Mouse (Mus musculus) spleen, embryonic (tissue): ENCODE data around the gene Gcc2.
"Not testable (repeated sequence)": the region's sequence is repeated elsewhere in the genome, so short reads cannot be mapped to it uniquely, and the experiment has no call there.

Experiments
- CTCF ChIA-PET: fragments of 350-600 bp; sonication (Branson Sonifier 250); formaldehyde crosslinking; loops from one replicate; lab custom pipeline; 2022; lab: Charles Lee

The Gcc2 gene

DNA sequence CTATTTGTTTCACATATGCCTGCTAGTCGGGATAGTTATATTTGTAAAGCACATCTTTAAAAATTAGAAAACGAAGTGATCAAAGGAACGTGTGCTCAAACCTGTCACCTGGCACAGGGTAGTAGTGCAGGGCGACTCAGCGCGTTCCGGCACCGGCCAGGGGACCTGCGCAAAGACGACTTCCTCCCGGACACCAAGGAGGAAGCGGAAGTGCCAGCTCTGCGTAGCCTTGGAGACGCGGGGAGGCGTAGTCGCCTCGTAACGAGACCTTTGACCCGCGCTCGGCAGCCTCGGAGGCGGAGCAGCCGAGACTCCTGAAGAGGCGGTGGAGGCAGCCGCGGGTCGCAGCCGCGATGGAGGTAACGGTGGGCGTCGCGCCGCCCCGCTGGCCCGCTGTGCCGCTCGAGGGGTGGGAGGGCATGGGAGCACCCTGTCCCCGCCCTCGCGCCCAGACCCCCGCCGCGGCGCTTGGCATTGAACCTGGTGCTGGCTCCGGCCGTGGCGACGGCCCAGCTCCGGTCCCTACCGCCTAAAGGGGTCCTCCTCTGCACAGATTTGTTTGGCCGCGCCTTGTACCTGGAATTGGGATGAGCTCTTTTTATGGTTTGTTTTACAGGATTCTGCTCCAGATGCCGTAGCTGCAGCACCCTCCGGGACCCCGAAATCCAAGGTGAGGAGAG lies at the start of gene Gcc2:
Gene Gcc2 (plus strand): TSS at position 285 of the 680 bp plus-strand sequence.
- CTCF ChIA-PET, result interaction anchor here (0.5 kb wide), 1 partner anchor 35 kb away, joined by 3 read pairs; no protein-coding TSS in a partner anchor

DNA sequence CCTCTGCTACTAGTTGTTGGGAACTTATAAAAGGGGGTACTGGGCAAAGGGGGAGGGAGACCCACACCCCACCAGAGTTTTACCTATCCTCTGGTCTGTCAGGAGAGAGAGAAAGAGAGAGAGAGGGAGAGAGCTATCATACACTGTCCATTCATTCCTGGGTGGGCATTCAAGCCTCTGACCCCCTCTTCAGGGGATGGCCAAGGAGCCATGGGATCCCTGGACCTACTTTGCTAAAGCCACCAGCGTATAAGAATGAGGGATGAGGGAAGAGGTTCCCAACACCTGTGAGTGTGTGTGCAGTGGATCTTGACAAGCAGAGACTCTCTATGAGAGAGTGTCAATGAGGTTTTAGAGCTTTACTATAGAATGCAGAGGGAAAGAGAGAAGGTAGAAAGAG lies 49.3 kb upstream of the Gcc2 start:
- CTCF ChIA-PET, result no interaction called here

DNA sequence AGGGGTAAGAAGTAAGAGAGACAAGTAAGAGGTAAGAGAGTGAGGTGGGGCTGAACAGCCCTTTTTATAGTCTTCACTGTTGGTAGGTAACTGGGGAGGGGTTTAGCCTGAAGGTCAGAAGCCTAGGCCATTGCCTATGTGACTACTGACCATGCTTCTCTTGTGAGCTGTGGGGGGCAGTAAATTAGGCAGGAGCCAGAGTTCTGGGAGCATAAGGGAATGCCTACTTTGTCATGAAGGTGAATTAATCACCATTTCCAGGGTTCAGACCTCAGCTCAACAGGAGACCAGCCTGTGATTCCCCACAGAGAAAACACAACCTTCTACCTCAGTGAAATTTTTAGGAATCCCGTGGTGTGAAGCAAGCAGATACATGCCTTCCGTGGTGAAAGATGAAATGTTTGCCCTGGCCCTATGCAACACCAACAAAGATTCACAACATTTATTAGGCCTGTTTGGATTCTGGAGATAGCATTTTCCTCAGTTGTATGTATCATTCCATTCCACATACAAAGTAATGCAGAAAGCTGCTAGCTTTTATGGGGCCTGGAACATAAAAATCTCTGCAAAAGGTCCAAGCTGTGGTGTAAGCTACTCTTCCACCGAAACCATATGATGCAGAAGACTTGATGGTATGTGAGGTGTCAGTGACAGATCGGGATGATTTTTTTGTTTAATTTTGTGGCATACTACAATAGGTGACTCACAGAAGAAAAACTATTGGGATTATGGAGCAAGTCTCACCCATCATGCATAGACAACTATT lies 48.5 kb upstream of the Gcc2 start:
- CTCF ChIA-PET, result no interaction called here

DNA sequence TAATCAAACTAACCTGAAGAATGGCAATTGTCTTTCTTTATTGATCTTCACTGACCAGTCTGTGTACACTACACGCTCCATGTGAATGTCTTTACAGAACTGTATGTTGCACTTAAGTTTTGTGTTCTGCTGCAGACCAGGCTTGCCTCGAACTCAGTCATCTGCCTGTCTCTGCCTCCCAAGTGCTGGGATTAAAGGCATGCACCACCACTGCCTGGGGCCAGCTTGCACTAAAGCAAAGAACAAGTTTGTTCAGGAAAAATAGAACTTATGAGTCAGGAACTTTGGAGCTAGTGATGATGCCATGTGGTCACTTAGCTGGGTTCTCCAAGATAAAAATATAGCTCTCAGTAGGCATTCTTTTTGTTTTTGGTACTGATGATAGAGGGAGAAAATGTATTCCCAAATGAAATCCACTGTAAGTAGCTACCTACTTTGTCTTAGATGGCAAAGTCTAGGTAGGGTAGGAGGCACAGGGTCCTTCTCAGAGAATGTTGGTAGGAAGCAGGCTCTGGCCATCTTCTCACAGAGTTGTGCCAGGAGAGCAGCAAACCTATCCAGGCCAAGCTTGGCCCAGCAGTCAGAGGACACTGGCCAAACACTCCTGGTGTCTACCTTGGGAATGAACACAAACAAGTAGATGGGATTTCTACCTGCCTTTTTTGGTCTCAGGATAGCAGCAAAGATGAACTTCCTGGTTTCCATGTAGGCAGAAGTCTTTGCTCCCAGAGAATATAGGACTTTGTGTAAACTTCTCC lies 45.4 kb upstream of the Gcc2 start:
- CTCF ChIA-PET, result no interaction called here

DNA sequence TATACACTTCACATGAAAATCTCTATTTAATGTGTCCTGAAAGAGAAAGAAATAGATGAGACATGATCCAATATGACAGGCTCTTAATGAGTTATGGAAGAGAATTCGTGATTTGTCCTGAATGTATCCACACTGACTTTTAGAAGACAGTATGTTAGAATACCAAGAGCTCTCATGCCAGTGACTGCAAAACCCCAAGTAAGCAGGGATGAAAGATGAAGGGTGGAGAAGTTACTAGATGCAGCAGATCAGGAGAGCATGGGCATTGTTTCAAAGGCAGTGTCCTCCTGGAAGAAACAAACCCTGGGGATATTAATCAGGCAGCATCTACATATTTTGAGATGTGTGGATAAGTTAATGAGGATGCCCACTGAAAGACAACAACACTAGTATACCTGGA lies 44.8 kb upstream of the Gcc2 start:
- CTCF ChIA-PET, result no interaction called here

DNA sequence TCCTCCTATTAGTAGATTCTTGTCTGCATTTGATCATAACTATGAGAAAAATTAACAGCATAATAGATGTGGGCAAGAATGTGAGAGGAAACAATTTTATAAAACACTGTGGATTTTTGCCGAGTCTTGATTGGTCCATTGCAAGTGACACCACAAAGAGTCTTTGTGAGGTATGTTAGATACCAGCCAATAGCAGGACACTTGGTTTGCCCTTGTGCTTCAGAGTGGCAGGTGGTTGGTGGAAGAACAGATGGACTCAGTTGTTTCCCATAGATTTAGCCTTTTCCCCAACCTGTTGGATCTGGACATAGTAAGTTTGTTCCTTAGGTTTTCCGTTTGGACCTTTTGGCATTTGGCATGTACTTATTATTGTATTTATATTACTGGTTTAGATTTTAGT lies 44.1 kb upstream of the Gcc2 start:
- CTCF ChIA-PET, result no interaction called here

DNA sequence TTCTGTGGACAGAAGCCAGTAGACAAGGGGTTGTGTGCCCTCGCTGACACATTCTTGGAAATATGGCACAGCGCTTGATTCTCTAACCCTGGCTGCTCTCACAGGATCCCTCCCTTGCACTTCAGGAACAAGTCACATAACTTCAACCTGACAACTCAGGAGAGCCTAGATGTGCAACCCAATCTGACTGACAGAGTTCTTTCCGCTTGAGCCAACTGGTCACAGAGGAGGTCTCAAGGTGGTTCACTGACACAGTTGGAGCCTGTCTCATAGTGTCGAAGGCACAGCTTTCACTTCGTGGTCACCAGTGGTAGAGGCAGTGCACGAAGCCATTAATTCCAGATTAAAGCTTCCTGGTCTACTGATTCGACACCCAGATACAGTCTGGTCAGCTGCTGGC lies 43.1 kb upstream of the Gcc2 start:
- CTCF ChIA-PET, result no interaction called here

DNA sequence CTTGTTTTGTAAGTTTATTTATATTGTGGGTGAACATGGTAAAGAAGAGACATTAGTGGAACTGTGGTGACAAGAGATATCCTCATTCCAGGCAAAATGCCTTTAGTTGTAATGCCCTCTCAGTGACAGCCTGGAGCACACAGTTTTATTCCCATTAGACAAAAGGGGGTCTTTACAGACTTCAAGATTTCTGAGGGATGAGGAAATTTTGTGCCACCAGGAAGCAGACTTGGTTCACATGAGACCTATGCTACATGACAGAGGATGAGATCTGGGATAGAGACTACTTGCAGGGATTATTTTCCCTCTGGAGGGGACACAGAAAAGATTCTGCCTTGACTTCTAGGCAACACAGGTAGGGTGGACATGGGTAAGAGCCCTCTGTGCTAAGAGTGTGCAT lies 40.8 kb upstream of the Gcc2 start:
- CTCF ChIA-PET, result no interaction called here

DNA sequence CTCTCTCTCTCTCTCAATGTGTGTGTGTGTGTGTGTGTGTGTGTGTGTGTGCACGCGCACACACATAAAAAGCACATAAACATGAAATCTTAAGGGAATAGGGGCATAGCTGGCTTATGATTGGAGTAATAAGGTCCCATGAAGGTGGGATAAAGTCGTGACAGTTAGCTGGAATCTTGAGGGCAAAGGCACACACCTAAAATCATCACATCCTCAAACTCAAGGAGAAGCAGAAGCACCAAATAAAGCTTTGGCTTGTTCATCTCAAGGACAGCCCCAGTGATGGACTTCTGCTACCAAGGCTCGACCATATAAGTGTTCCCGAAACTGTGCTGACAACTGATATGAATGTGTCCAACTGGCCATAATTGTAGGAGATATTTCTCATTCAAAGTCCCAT lies 40.4 kb upstream of the Gcc2 start:
- CTCF ChIA-PET, result interaction anchor here (0.6 kb wide), 1 partner anchor 192 kb away, joined by 6 read pairs; no protein-coding TSS in a partner anchor

DNA sequence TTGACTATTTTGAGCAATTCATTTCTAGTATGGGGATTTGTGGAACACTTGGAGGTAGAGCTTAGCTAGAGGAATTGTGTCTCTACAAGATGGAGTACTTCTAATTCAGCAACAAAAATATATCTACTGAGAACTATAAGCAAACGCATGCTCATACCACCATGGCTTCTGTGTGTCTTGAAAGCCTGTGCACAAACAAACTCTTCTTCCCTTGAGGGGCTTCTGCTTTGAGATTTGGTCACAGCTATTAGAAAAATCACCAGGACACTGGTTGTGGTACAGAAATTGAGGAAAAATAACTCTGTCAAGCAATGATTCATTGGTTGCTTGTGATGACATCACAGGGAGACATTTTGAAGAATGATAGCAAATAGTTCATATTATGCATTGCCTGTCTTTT lies 39.9 kb upstream of the Gcc2 start:
- CTCF ChIA-PET, result interaction anchor here (0.6 kb wide), 1 partner anchor 192 kb away, joined by 6 read pairs; no protein-coding TSS in a partner anchor

DNA sequence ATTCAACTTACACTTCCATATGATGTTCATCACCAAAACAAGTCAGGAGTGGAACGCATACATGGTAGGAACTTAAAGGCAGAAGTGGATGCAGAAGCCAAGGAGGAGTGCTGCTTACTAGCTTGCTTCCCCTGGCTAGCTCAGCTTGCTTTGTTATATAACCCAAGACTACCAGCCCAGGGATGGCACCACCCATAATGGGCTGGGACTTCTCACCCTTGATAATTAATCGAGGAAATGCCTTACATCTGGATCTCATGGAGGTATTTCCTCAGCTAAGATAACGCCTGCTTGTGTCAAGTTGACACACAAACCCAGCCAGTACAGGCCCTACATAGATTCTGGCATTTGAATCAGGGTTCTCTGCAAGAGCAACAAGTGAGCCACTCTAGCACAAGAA lies 37.9 kb upstream of the Gcc2 start:
- CTCF ChIA-PET, result no interaction called here

DNA sequence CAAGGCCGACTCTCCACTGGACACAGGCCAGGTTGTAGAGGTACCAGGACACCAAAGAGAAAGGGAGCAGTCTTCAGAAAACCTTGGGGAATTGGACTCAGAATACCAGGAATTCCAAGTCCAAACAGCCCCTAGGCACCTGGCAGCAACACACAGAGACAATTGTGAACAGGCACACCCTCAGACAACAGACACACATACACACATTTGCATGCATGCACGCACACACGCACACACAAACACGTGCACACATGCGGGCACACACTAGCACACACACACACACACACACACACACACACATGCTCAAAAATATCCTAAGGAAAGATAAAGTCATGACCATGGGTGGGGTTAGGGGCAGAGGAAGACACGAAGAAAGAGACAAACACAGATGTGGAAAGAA lies 34.6 kb upstream of the Gcc2 start:
- CTCF ChIA-PET, result no interaction called here

DNA sequence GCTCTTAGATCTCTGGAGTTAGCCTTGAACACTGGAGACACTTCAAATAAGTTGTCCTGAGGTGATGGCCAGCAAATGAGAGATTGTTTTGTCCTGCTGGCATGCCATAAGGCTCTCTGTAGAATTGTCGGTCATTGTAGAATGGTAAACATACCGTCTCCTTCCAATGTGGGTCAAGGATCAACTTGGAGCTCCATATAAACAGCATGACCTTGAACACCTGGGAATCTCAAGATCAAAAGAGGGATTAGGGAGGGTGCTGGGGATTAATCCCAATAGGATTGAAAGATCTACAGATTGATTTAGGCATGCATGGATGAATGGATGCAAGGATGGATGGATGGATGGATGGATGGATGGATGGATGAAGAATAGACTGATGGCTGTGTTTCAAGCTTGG lies 33.7 kb upstream of the Gcc2 start:
- CTCF ChIA-PET, result not testable (repeated sequence)

DNA sequence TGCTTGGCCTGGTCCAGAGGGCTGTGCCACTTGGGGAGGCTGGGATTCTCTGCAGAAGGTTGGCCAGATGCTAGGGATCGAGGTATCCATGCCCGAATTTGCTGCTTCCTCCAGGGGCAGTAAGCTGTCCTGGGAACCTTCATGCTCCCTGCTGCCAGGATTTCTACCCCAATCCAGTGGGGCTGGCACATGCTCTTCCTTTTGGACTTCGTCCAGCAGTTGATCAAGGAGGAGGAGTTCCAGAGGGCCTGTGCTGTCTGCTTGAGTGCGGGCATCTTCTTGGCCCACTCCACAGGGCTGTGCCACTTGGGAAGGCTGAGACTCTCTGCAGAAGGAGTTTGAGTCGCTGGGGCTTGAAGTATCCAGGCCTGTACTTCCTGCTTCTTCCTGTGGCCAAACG lies 32.1 kb upstream of the Gcc2 start:
- CTCF ChIA-PET, result not testable (repeated sequence)

DNA sequence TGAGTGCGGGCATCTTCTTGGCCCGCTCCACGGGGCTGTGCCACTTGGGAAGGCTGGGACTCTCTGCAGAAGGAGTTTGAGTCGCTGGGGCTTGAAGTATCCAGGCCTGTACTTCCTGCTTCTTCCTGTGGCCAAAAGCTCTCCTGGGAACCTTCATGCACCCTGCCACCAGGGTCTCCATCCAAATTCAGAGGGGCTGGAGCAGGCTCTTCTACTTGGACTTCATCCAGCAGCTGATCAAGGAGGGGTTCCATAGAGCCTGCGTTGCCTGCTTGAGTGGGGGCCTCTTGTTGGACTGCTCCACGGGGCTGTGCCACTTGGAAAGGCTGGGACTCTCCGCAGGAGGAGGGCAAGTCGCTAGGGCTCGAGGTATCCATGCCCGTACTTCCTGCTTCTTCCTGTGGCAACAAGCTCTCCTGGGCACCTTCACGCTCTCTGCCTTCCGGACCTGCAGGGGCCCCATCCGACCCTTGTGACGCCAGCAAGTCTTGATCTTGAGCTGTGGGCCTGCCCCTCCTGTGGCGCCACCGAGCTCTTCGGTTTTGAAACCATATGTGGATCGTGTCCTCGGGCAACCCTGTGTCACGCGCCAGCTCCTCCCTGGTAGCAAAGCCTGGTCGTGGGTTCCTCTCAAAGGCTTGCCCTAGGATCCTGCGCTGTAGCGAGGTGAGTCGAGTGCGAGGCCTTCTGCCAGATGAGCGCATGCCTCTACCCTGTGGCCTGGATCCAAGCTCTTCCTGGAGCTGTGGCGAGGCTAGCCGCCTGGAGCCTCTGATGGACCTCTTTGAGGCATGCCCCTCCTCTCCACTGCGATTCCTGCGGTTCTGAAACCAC lies 31.1 kb upstream of the Gcc2 start:
- CTCF ChIA-PET, result not testable (repeated sequence)

DNA sequence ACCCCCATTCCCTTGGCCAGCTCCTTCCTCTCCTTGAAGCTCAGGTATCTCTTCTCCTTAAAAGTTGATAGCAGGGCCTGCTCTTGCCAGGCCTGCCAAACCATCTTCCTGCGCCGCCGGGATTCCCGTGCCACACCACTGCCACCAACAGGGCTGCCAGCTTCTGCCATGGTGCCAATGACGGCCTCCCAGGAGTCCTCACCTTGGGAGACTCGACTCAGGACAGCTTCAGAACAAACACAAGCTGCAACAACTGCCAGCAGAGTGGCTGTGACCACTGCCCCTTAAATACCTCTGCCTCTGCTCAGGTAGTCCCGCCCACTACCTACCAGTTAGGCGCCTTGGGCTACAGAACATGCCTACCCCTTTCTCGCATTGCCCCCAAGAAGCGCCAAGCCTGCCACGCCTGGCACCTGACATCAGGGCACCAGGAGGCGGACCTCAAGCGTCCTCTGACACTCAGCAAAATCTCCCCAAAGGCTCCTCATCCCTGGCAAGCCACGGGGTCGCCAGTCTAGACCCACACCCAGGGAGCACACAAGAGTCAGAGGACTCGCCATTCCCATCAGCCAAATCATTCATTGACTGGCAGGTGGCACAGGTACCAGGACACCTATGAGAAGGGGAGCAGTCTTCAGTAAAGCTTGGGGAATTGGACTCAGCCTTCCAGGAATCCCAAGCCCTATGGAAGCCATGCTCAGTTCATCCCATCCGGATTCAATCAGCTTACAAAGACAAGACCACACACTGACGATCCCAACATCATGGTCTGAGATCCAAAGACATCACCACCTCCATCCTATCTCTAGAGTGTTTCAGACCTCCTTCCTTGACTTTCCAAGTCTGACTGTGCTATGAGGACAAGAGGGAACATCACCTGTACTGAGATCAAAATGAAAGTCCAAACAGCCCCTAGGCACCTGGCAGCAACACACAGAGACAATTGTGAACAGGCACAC lies 30.2 kb upstream of the Gcc2 start, which contains the start of gene AW822073:
Gene AW822073 (minus strand): TSS at position 104 of the 959 bp plus-strand sequence.
- CTCF ChIA-PET, result not testable (repeated sequence)

DNA sequence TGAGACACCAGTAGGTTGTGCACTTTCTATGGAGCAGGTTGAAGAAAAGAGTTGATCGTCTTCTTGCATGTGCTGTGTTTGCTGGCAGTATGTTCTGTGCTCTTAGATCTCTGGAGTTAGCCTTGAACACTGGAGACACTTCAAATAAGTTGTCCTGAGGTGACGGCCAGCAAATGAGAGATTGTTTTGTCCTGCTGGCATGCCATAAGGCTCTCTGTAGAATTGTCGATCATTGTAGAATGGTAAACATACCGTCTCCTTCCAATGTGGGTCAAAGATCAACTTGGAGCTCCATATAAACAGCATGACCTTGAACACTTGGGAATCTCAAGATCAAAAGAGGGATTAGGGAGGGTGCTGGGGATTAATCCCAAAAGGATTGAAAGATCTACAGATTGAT lies 28.9 kb upstream of the Gcc2 start:
- CTCF ChIA-PET, result not testable (repeated sequence)

DNA sequence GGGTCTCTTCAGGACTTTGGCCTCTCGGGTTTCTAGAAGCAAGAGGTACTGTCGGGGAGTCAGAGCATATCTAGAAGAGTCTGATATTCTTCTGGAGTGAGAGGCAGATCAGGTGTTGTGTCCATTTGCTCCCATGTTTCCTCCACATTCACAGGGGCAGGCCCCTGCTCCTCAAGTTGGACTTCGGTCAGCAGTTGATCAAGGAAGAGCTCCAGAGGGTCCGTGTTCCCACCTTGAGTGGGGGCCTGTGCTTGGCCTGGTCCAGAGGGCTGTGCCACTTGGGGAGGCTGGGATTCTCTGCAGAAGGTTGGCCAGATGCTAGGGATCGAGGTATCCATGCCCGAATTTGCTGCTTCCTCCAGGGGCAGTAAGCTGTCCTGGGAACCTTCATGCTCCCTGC lies 27.5 kb upstream of the Gcc2 start:
- CTCF ChIA-PET, result not testable (repeated sequence)

DNA sequence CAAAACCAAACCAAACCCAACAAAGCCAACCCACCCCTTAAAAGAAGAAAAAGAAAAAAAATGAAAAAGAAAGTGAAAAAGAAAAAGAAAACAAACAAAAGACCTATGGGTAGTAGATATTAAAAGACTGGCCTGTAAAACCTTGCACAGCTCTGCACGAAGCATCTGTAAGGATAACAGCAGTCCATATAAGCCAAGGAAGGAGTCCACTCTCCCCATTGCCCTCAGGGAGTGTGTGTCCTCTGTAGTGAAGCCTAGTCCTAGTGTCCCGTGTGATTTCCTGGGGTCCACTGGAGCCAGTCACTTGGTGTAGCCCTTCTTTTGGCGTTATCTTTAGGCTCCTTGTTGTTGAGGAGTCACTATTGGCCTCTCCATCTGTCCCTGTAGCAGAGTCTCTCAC lies 25.3 kb upstream of the Gcc2 start:
- CTCF ChIA-PET, result not testable (repeated sequence)

DNA sequence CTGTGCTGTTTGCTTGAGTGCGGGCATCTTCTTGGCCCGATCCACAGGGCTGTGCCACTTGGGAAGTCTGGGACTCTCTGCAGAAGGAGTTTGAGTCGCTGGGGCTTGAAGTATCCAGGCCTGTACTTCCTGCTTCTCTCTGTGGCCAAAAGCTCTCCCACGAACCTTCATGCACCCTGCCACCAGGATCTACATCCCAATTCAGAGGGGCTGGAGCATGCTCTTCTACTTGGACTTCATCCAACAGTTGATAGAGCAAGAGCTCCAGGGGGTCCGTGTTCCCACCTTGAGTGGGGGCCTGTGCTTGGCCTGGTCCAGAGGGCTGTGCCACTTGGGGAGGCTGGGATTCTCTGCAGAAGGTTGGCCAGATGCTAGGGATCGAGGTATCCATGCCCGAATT lies 24.2 kb upstream of the Gcc2 start:
- CTCF ChIA-PET, result not testable (repeated sequence)
